Mouse (Mus musculus) lung, embryonic 14.5 days (tissue): Measurements from ENCODE around the gene Polr3h. TPM values are rescaled to one million over a fixed set of nuclear protein-coding genes. Genes with fewer than 3 reads are reported as not detected.
A peak's percentile ranks its signal among the peaks of the same experiment; 100 is the strongest.

Experiments used
- ATAC-seq: fragments of 200-750 bp; cut with Nextera tagmentation; 2 replicates; pipeline ENCODE4 v1.8.0; 2017; ENCODE audit warnings: mild to moderate bottlenecking, moderate TSS enrichment, moderate library complexity; ENCODE audit not compliant: insufficient read depth
- DNase-seq: peaks from one replicate; pipeline ENCODE4 v3.0.0-alpha.2; 2015
- H3K27ac ChIP-seq: fragments of 300-500 bp; sonication (generic); 2 replicates; pipeline ENCODE4 v1.5.1; 2014; ENCODE audit warnings: low read depth, mild to moderate bottlenecking, moderate library complexity
- H3K27me3 ChIP-seq: fragments of 300-500 bp; sonication (generic); 2 replicates; pipeline ENCODE4 v1.6.1; 2014; ENCODE audit warnings: low read length, control low read depth; ENCODE audit not compliant: insufficient read depth
- H3K36me3 ChIP-seq: fragments of 300-500 bp; sonication (generic); 2 replicates; pipeline ENCODE4 v1.6.1; 2014; ENCODE audit warnings: control low read depth; ENCODE audit not compliant: insufficient read depth
- H3K4me1 ChIP-seq: fragments of 300-500 bp; sonication (generic); 2 replicates; pipeline ENCODE4 v1.6.1; 2014; ENCODE audit warnings: antibody characterized with exemption, control low read depth; ENCODE audit not compliant: insufficient read depth
- H3K4me2 ChIP-seq: fragments of 300-500 bp; sonication (generic); 2 replicates; pipeline ENCODE4 v1.6.1; 2014; ENCODE audit warnings: mild to moderate bottlenecking
- H3K4me3 ChIP-seq: fragments of 300-500 bp; sonication (generic); 2 replicates; pipeline ENCODE4 v1.5.1; 2014; ENCODE audit warnings: low read depth, low read length
- H3K9ac ChIP-seq: fragments of 300-500 bp; sonication (generic); 2 replicates; pipeline ENCODE4 v1.6.1; 2014
- H3K9me3 ChIP-seq: fragments of 300-500 bp; sonication (generic); 2 replicates; pipeline ENCODE4 v1.6.1; 2016; ENCODE audit warnings: low read depth, low read length, control low read depth
- CTCF ChIP-seq: IDR thresholded peaks from 2 replicates; pipeline ENCODE4 v1.5.1; 2016; ENCODE audit warnings: antibody characterized with exemption, low read depth
- WGBS: fragments of 180-500 bp; shearing (Covaris S2); extraction: QIAGEN DNeasy Blood & Tissue Kit; methylation state at CpG from one replicate; pipeline ENCODE4 v1.1.7; 2014; 5-methylcytosine and 5-hydroxymethylcytosine counted together
- polyA plus RNA-seq: library from polyadenylated mRNA; unstranded; fragments of >200 nt; fragmentation: Nextera tagmentation; extraction: Ambion mirVana; gene quantifications from 2 replicates; pipeline ENCODE4 v1.2.1, GENCODE M21; 2014

The Polr3h gene
- polyA plus RNA-seq, 1 experiment from 2014 or later = 74.4 TPM

GRCm38 (mm10) chr15:81904939-81905338 lies 21.1 kb downstream of the Polr3h start:
- no peak overlapping the region for H3K9ac ChIP-seq
- no peak overlapping the region for H3K4me3 ChIP-seq
- H3K4me2 ChIP-seq = no peak overlapping the region
- WGBS = 42% methylated on average over 2 of the region's 2 CpGs
- ATAC-seq = no peak
- DNase-seq = peak; percentile 84
- no peaks in the 10 kb centered on the region for H3K9me3 ChIP-seq
- H3K36me3 ChIP-seq = peaks cover 89% of the 10 kb centered on the region
- no peak overlapping the region for H3K27ac ChIP-seq
- no peaks in the 10 kb centered on the region for H3K4me1 ChIP-seq
- TF ChIP-seq CTCF = peak; percentile 83
- no peaks in the 10 kb centered on the region for H3K27me3 ChIP-seq

DNA sequence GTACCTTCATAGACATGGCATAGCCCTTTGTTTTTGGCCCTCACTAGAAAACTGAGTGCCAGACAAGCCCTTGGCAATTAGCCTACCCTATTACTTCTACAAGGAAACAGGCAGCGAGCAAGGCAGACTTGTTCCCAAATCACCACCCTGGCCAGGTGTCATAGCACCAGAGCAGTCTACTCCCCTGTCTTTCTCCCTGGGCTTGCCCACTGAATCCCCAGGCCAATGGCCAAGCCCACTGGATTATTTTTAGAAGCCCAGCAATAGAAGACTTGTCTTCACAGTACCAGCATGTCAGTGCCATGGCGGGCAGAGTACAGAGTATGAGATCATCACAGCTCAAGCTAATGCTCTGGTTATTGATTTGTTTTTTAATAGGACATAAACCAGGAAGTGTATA lies 27.3 kb downstream of the Polr3h start:
- TF ChIP-seq CTCF = no peak
- H3K4me2 ChIP-seq = no peak overlapping the region
- H3K9me3 ChIP-seq = no peaks in the 10 kb centered on the region
- H3K27me3 ChIP-seq = no peaks in the 10 kb centered on the region
- DNase-seq (no peak), ATAC-seq (no peak)
- H3K9ac ChIP-seq = no peak overlapping the region
- peaks cover 77% of the 10 kb centered on the region for H3K36me3 ChIP-seq
- no peak overlapping the region for H3K27ac ChIP-seq
- WGBS = 90% methylated on average over 2 of the region's 2 CpGs
- no peaks in the 10 kb centered on the region for H3K4me1 ChIP-seq
- H3K4me3 ChIP-seq = no peak overlapping the region

DNA sequence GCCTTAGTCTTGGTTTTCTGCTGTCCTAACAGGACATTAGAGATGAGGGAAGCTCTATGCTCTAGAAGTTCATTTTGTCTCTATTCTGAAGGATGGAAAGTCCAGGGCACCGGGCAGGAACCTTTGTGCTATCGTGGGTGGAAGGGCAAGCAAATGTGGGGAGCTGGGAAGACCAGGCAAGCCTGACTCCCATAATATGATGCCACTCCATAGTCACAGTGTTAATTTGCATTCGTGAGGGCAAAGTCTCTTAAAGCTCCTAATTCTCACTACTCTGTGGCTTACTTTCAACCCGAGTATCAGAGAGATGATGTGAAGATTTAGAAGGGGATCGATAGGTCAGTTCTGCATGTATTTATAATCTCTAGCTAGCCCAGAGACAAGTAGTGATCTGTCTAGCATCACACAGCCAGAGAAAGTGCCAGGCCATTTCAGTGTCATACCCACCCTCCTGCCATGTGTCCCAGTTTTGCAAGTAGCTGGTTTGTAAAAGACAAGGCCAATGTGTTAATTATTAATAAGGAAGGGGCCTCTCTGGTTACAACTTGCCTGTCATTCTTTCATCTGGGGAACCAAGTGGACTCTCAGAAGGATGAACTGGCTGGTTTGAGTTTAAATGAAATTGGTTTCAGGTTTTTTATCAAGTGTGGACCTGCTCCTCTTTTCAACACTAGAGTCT lies 28.3 kb downstream of the Polr3h start:
- Histone ChIP-seq H3K27me3 (no peaks in the 10 kb centered on the region), H3K4me3 (no peak overlapping the region), H3K27ac (no peak overlapping the region), H3K9ac (no peak overlapping the region), H3K36me3 (peaks cover 74% of the 10 kb centered on the region), H3K4me1 (no peaks in the 10 kb centered on the region), H3K9me3 (no peaks in the 10 kb centered on the region), H3K4me2 (no peak overlapping the region)
- TF ChIP-seq CTCF = no peak
- 86% methylated on average over 5 of the region's 5 CpGs for WGBS
- DNase-seq = no peak
- no peak for ATAC-seq

DNA sequence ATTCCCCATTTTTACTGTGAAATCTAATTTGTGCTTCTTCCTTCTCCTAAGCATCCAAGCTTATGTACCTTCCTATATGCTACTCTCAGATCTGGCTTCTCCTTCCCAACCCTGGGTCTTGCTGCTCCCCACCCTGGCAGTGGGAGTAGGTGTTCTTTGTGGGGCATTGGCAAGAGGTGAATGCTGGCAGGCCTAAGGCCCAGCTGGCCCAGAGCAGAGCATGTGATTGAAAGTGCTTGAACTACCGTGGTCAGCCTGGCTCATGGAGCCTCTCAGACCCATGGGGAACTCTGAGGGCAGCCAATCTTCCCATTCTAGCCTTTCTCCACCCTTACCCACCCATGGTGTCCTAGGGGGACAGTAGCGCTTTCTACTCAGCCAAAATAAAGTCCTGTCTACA lies 29.6 kb downstream of the Polr3h start:
- Histone ChIP-seq H3K27me3 (no peaks in the 10 kb centered on the region), H3K36me3 (peaks cover 75% of the 10 kb centered on the region), H3K27ac (no peak overlapping the region), H3K4me2 (no peak overlapping the region), H3K9me3 (no peaks in the 10 kb centered on the region), H3K4me1 (no peaks in the 10 kb centered on the region), H3K9ac (no peak overlapping the region), H3K4me3 (no peak overlapping the region)
- no peak for TF ChIP-seq CTCF
- DNase-seq (no peak), ATAC-seq (no peak)
- WGBS = 84% methylated on average over 2 of the region's 2 CpGs

GRCm38 (mm10) chr15:81894002-81894401 lies 32.0 kb downstream of the Polr3h start:
- Histone ChIP-seq H3K9ac (no peak overlapping the region), H3K4me2 (no peak overlapping the region), H3K36me3 (peaks cover 80% of the 10 kb centered on the region), H3K27me3 (no peaks in the 10 kb centered on the region), H3K27ac (no peak overlapping the region), H3K4me1 (no peaks in the 10 kb centered on the region), H3K4me3 (no peak overlapping the region), H3K9me3 (no peaks in the 10 kb centered on the region)
- no peak for TF ChIP-seq CTCF
- DNase-seq (no peak), ATAC-seq (no peak)
- WGBS = 71% methylated on average over 1 of the region's 1 CpGs

- ATAC-seq (no peak), DNase-seq (no peak)
- Histone ChIP-seq H3K36me3 (peaks cover 65% of the 10 kb centered on the region), H3K4me3 (no peak overlapping the region), H3K4me1 (no peaks in the 10 kb centered on the region), H3K27me3 (no peaks in the 10 kb centered on the region), H3K4me2 (no peak overlapping the region), H3K27ac (no peak overlapping the region), H3K9ac (no peak overlapping the region), H3K9me3 (no peaks in the 10 kb centered on the region)
- WGBS = 91% methylated on average over 8 of the region's 8 CpGs
- TF ChIP-seq CTCF = no peak
Observed at GRCm38 (mm10) chr15:81891822-81892580, 34.0 kb downstream of the Polr3h start.

DNA sequence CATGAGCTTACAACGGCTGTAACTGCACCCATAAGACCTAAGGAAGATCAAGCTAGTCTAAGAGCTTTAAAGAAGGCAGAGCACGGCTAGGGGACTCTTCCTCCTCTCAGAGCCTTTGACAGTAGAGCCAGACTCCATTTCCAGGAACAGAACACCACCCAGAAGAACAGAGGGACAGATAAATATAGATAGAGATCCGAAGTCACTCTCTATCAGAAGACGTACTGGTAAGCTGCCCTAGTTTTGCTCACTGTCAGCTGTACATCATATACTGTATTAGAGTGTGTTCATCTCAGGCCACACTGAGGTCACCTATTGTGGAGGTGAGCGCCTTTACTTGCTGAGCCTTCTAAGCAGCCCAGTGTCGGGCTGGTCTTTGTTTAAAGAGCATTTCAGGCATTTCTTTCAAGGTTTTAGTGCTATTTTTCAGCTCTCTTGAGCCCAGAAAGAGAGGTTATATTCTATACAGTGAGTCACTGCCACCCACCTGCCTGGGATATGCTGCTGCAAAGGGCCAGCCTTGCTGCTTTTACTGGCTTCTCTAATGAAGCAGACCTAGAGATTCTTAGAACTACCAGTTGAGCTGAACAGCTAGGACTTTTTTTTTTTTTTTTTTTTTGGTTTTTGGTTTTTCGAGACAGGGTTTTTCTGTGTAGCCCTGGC lies 34.8 kb downstream of the Polr3h start:
- 83% methylated on average over 7 of the region's 7 CpGs for WGBS

More for the DNA sequence above, 34.8 kb downstream of the Polr3h start:
- H3K36me3 ChIP-seq = peaks cover 64% of the 10 kb centered on the region
- DNase-seq = no peak
- no peak overlapping the region for H3K4me2 ChIP-seq
- no peak for TF ChIP-seq CTCF
- no peak overlapping the region for H3K4me3 ChIP-seq
- no peak for ATAC-seq
- no peaks in the 10 kb centered on the region for H3K9me3 ChIP-seq
- no peaks in the 10 kb centered on the region for H3K27me3 ChIP-seq
- no peak overlapping the region for H3K27ac ChIP-seq
- H3K9ac ChIP-seq = no peak overlapping the region
- no peaks in the 10 kb centered on the region for H3K4me1 ChIP-seq
